Mouse (Mus musculus) liver, embryonic 11.5 days (tissue): ENCODE measurements around the gene Dcxr. TPM values are rescaled to one million over a fixed set of nuclear protein-coding genes. Genes with fewer than 3 reads are reported as not detected.

Experiments
- ATAC-seq: fragments of 200-750 bp; cut with Nextera tagmentation; replicated peaks from 2 replicates; pipeline ENCODE4 v1.8.0; 2017; ENCODE audit warnings: moderate number of reproducible peaks, mild to moderate bottlenecking, moderate TSS enrichment, moderate library complexity; ENCODE audit not compliant: low FRiP score
- DNase-seq: peaks from one replicate; pipeline ENCODE4 v3.0.0-alpha.2; 2017; ENCODE audit warnings: low spot score
- H3K27ac ChIP-seq: fragments of 300-500 bp; sonication (generic); 2 replicates; pipeline ENCODE4 v1.5.1; 2014; ENCODE audit warnings: mild to moderate bottlenecking, low read depth, low read length, control low read depth
- H3K27me3 ChIP-seq: fragments of 300-500 bp; sonication (generic); replicated peaks from 2 replicates; pipeline ENCODE4 v1.6.1; 2014; ENCODE audit warnings: low read length, mixed read lengths; ENCODE audit not compliant: control insufficient read depth, insufficient read depth
- H3K36me3 ChIP-seq: fragments of 300-500 bp; sonication (generic); 2 replicates; pipeline ENCODE4 v1.6.1; 2014; ENCODE audit warnings: mild to moderate bottlenecking, low read length, moderate library complexity, mixed read lengths; ENCODE audit not compliant: control insufficient read depth, insufficient read depth
- H3K4me1 ChIP-seq: fragments of 300-500 bp; sonication (generic); replicated peaks from 2 replicates; pipeline ENCODE4 v1.6.1; 2014; ENCODE audit warnings: low read length, mixed read lengths; ENCODE audit not compliant: control insufficient read depth, insufficient read depth
- H3K4me2 ChIP-seq: fragments of 300-500 bp; sonication (generic); 2 replicates; pipeline ENCODE4 v1.6.1; 2014; ENCODE audit warnings: mild to moderate bottlenecking, control low read depth, moderate library complexity
- H3K4me3 ChIP-seq: fragments of 300-500 bp; sonication (generic); 2 replicates; pipeline ENCODE4 v1.5.1; 2014; ENCODE audit warnings: low read depth, low read length, control low read depth
- H3K9ac ChIP-seq: fragments of 300-500 bp; sonication (generic); 2 replicates; pipeline ENCODE4 v1.6.1; 2014; ENCODE audit warnings: low read depth, low read length, control low read depth
- H3K9me3 ChIP-seq: fragments of 300-500 bp; sonication (generic); 2 replicates; pipeline ENCODE4 v1.6.1; 2016; ENCODE audit warnings: low read length, inconsistent platforms, mixed read lengths; ENCODE audit not compliant: control insufficient read depth
- WGBS: fragments of 180-500 bp; shearing (Covaris S2); extraction: QIAGEN DNeasy Blood & Tissue Kit; methylation state at CpG from one replicate; pipeline ENCODE4 v1.1.7; 2014; 5-methylcytosine and 5-hydroxymethylcytosine counted together
- polyA plus RNA-seq: library from polyadenylated mRNA; unstranded; fragments of >200 nt; fragmentation: Nextera tagmentation; extraction: Ambion mirVana; gene quantifications from 2 replicates; pipeline ENCODE4 v1.2.1, GENCODE M21; 2014

Dcxr gene
- polyA plus RNA-seq, 1 experiment from 2014 or later = 12.9 TPM

DNA sequence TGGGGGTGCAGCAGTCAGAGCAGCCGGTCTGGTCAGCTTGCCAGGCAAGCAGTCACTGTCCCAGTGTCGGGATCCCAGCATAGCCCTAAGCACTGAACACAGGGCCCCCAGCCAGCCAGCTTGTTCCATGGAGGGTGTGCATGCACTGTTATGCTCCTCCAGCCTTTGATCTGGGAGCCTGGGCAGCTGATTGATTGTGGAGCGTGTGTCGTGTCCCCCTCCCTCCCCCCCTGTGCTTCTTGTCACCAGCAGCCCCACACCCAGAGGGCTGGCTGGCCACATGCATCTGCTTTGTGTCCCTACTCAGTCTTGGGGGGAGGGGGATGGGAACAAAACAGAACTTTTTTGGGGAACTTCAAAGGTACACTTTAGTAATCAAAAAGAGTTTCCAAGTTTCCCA, 31.9 kb downstream of the Dcxr start:
- DNase-seq = no peak
- H3K9me3 ChIP-seq = peaks cover 4% of the 10 kb centered on the region; the same call in 1 of the 2 replicates
- no peak overlapping the region for H3K27ac ChIP-seq
- 54% methylated on average over 4 of the region's 4 CpGs for WGBS
- no peak overlapping the region for H3K4me2 ChIP-seq
- no peak overlapping the region for H3K4me3 ChIP-seq
- H3K4me1 ChIP-seq = 0 out of 2 replicates have a peak, but pooled peaks cover 3% of the 10 kb centered on the region
- H3K27me3 ChIP-seq = no peaks in the 10 kb centered on the region
- ATAC-seq = no peak
- peaks cover 6% of the 10 kb centered on the region; the same call in 1 of the 2 replicates for H3K36me3 ChIP-seq
- H3K9ac ChIP-seq = no peak overlapping the region

DNA sequence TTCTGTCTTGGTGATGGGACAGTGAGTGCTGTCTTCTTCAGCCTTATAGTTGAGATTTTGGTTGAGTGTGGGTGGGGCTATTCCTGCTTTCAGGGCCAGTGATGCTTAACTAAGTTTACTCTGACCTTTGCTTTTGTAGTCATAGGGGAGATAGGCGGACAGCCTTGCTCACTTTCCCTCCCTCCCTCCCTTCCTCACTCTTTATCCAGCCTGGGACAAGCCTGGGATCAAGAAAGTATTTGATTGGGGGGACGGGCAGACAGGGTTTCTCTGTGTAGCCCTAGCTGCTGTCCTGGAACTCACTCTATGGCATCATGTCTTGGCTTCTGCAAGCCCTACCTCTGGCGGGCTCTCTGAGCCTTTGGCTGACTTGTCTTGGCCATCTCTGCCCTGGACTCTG, 33.6 kb downstream of the Dcxr start:
- 81% methylated on average over 3 of the region's 3 CpGs for WGBS
- no peak overlapping the region for H3K4me2 ChIP-seq
- no peak overlapping the region for H3K4me3 ChIP-seq
- H3K4me1 ChIP-seq = 0 out of 2 replicates have a peak, but pooled peaks cover 3% of the 10 kb centered on the region
- no peak overlapping the region for H3K9ac ChIP-seq
- DNase-seq = no peak
- peaks cover 10% of the 10 kb centered on the region; the same call in 1 of the 2 replicates for H3K36me3 ChIP-seq
- H3K27me3 ChIP-seq = no peaks in the 10 kb centered on the region
- no peak for ATAC-seq
- no peak overlapping the region for H3K27ac ChIP-seq
- peaks cover 4% of the 10 kb centered on the region; the same call in 1 of the 2 replicates for H3K9me3 ChIP-seq

DNA sequence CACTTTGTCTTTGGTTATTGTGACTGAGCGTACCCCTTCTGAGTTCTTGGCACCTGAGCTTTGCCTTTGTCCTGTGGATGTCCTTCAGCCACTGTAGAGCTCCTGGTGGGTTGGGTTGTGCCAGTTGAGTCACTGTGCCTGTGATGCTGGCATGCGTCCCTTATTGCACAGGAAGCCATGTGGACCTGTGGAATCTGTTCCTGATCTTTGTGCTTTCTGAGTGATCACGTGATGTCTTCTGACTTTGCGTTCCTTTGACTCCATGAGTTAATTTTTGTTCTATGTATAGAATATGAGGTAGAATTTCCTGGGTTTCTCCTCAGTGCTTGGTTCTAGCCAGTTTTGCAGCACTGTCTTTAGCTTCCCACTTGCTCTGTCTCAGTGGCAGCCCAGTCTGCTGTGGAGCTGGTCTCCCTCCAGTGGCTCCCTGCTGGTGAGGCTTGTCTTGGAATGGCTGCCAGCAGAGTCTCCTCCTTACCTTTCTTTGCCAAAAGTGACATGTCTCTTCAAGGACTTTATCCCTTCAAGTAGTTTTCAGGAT, 34.5 kb downstream of the Dcxr start:
- no peak overlapping the region for H3K4me2 ChIP-seq
- H3K4me3 ChIP-seq = no peak overlapping the region
- H3K27ac ChIP-seq = no peak overlapping the region
- WGBS = 89% methylated on average over 4 of the region's 4 CpGs
- no peaks in the 10 kb centered on the region for H3K27me3 ChIP-seq
- H3K36me3 ChIP-seq = peaks cover 10% of the 10 kb centered on the region; the same call in 1 of the 2 replicates
- ATAC-seq = no peak
- 0 out of 2 replicates have a peak, but pooled peaks cover 3% of the 10 kb centered on the region for H3K4me1 ChIP-seq
- H3K9me3 ChIP-seq = peaks cover 4% of the 10 kb centered on the region; the same call in 1 of the 2 replicates
- H3K9ac ChIP-seq = no peak overlapping the region
- no peak for DNase-seq

DNA sequence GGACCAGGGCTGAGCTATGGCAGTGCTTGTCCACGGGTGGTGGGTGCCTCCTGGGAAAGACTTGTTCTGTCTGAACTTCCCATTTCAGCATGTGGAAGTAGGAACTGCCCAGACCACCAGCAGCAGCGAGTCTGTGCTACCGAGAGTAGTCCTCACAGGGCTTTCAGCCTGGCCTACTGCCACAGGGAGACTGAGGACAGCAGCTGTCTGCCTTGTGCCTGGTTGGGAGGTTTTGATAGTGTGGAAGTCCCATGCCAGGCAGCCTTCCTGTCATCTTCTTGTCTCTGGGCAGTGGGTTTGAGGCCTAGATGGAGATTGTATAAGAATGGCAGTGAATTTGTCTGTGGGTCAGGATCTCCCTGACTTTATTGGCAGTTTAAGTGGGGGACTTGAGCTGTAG, 37.7 kb downstream of the Dcxr start:
- Histone ChIP-seq H3K9me3 (no peaks in the 10 kb centered on the region), H3K4me1 (no peaks in the 10 kb centered on the region), H3K9ac (no peak overlapping the region), H3K4me3 (no peak overlapping the region), H3K36me3 (peaks cover 11% of the 10 kb centered on the region; the same call in 1 of the 2 replicates), H3K27me3 (no peaks in the 10 kb centered on the region), H3K27ac (no peak overlapping the region), H3K4me2 (no peak overlapping the region)
- DNase-seq (no peak), ATAC-seq (no peak)
- 66% methylated on average over 3 of the region's 3 CpGs for WGBS

DNA sequence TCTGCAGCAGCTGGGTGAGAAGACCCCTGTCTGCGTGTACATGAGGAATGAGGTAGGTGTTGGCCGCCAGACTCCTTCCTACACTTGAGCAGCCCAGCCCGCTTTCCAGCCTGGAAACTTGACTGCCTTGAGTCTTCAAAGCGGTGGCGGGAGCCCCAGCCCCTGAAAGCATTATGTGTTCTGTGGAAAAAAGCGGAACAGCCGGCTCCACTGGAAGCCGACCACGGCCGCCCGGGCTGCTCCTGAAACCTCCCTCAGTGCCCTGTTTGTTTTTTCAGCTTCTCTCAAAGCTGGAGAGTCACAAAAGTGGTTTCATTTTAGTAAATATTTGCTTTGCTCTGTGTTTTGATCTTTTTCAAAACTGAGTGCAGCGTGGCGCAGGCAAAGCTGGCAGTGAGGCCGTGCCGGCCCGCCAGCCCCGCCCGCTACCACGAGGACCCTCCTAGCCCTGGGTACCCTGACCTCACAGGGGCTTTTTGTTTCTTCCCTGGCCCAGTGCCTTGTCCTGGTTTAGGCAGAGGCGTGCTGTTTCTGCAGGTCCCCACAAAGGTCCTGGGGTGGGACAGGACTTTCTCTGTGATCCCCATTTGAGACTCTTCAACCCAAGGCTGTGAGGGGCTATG, 40.3 kb downstream of the Dcxr start:
- H3K27ac ChIP-seq = no peak overlapping the region
- H3K4me3 ChIP-seq = no peak overlapping the region
- no peak for DNase-seq
- no peak overlapping the region for H3K4me2 ChIP-seq
- no peak overlapping the region for H3K9ac ChIP-seq
- no peaks in the 10 kb centered on the region for H3K4me1 ChIP-seq
- H3K36me3 ChIP-seq = peaks cover 11% of the 10 kb centered on the region; the same call in 1 of the 2 replicates
- H3K9me3 ChIP-seq = no peaks in the 10 kb centered on the region
- WGBS = 88% methylated on average over 20 of the region's 20 CpGs
- H3K27me3 ChIP-seq = no peaks in the 10 kb centered on the region
- no peak for ATAC-seq

DNA sequence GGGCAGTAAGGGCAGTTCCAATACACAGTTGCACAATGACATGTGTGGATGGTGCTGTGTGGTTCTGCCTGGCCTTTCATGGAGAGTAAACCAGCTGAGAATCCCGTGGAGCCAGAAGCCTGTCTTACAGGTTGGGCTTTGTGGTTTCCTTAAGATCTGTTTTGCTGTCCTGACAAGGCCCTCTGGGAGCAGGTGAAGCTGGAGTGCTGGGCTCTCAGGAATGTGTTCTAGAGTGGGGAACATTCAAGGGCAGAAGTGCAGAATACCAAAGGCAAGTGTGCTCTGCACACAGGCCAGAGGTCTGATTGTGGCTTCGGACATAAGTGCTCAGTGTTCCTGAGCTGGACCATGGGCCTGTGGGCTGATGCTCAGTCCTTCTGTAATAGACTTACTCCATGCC, 42.4 kb downstream of the Dcxr start:
- DNase-seq = no peak
- WGBS = 90% methylated on average over 2 of the region's 2 CpGs

DNA sequence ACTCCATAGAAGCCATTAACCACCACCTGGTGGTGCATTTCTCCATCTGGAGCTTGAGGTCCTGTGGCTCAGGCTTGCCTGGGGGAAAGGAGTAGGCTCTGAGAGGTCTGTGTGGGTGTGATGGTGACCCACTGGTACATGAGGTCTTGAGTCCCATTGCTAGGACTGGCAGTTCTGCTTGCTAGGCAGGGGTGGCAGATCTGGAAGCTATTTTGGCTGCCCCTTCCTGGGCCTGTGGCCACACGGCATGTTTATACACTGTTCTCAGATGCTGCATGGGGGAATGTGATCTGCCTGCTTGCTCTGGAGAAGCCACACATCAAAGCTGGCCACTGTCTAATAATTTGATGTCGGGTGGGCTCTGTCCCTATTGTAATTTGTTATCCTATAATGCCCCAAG, 43.0 kb downstream of the Dcxr start:
- WGBS = 86% methylated on average over 2 of the region's 2 CpGs
- H3K9me3 ChIP-seq = no peaks in the 10 kb centered on the region
- H3K27me3 ChIP-seq = no peaks in the 10 kb centered on the region
- H3K9ac ChIP-seq = no peak overlapping the region
- no peaks in the 10 kb centered on the region for H3K4me1 ChIP-seq
- no peak overlapping the region for H3K4me3 ChIP-seq
- no peak overlapping the region for H3K4me2 ChIP-seq
- no peak overlapping the region for H3K27ac ChIP-seq
- DNase-seq (no peak), ATAC-seq (no peak)
- H3K36me3 ChIP-seq = peaks cover 12% of the 10 kb centered on the region

More for the DNA sequence above, 42.4 kb downstream of the Dcxr start:
- no peak overlapping the region for H3K27ac ChIP-seq
- H3K4me2 ChIP-seq = no peak overlapping the region
- H3K4me3 ChIP-seq = no peak overlapping the region
- H3K9ac ChIP-seq = no peak overlapping the region
- no peaks in the 10 kb centered on the region for H3K27me3 ChIP-seq
- H3K9me3 ChIP-seq = no peaks in the 10 kb centered on the region
- H3K4me1 ChIP-seq = no peaks in the 10 kb centered on the region
- peaks cover 15% of the 10 kb centered on the region for H3K36me3 ChIP-seq
- ATAC-seq = no peak

DNA sequence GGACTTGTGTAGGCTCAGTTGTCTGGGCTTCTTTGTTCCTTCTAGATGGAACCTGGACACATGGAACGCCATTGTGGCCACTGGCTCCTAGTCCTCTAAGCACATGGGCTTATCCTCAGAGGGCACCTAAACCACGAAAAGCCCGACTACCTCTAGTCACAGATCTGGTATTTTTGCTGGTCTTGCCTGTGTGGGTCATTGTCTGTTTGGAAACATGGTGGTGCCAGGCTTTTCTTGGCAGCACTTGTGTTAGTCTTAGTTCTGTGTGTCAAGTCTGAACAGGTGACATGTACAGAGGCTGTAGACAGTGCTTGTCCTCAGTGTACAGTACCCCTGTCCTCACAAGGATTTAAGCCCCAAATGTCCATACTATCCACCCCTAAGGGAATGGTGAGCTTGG, 43.5 kb downstream of the Dcxr start:
- Histone ChIP-seq H3K4me3 (no peak overlapping the region), H3K27me3 (no peaks in the 10 kb centered on the region), H3K36me3 (peaks cover 10% of the 10 kb centered on the region), H3K9me3 (no peaks in the 10 kb centered on the region), H3K27ac (no peak overlapping the region), H3K4me1 (no peaks in the 10 kb centered on the region), H3K9ac (no peak overlapping the region), H3K4me2 (no peak overlapping the region)
- ATAC-seq = no peak
- DNase-seq = no peak
- 77% methylated on average over 3 of the region's 3 CpGs for WGBS

DNA sequence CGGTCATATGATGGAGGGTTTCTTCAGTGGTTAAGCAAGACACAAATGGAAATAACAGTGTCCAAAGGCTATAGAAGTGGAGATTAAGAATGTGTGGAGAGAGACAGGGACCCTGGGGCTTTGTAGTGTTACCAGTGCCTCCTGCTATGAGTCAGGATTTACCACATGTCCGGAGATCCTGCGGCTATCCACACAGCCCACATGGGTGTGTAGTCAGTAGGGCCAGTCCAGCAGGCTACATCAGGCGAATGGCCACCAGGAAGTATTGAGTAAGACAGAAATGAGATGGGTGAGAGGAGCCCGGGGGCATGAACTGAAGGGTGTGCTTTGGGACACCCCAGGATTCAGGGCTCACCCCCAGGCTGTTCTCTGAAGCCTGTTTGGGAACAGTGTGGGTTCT, 44.4 kb downstream of the Dcxr start:
- no peak for DNase-seq
- ATAC-seq = no peak
- H3K9me3 ChIP-seq = no peaks in the 10 kb centered on the region
- H3K4me1 ChIP-seq = no peaks in the 10 kb centered on the region
- 89% methylated on average over 5 of the region's 5 CpGs for WGBS
- no peaks in the 10 kb centered on the region for H3K27me3 ChIP-seq
- no peak overlapping the region for H3K4me2 ChIP-seq
- H3K36me3 ChIP-seq = peaks cover 14% of the 10 kb centered on the region
- H3K9ac ChIP-seq = no peak overlapping the region
- no peak overlapping the region for H3K27ac ChIP-seq
- H3K4me3 ChIP-seq = no peak overlapping the region
